Mouse (Mus musculus) megakaryocyte-erythroid progenitor cell, adult 5-6 weeks (primary cell): ENCODE results near the gene Cavin1. TPM values are rescaled to one million over a fixed set of nuclear protein-coding genes. Genes with fewer than 3 reads are reported as not detected.
"Not testable (repeated sequence)": the region's sequence is repeated elsewhere in the genome, so short reads cannot be mapped to it uniquely, and the experiment has no call there.

Experiments
- ATAC-seq: replicated peaks from 2 replicates; pipeline ENCODE4 v1.8.0; 2016; ENCODE audit warnings: mild to moderate bottlenecking, inconsistent platforms; ENCODE audit not compliant: severe bottlenecking, poor library complexity, low FRiP score, low TSS enrichment
- total RNA-seq, 2 experiments: library from RNA; stranded (forward) in 1 of 2; stranded (reverse) in 1 of 2; fragments of 200-1000, 215-1000 nt in 1 of 2; fragments of >200 nt in 1 of 2; fragmentation: Nextera tagmentation in 1 of 2; gene quantifications; 2 replicates each; pipeline ENCODE4 v1.2.3; 2014 to 2017

Cavin1 gene
- total RNA-seq (2014; fragmentation: Nextera tagmentation) = 2.4 and 3.7 TPM in 2 replicates
- 3.8 and 6.1 TPM in 2 replicates for total RNA-seq (2017)

GRCm38 (mm10) chr11:100970557-100970937 is at the start of gene Cavin1:
TSS of gene Cavin1 (minus strand) at chr11:100970887.
- ATAC-seq = peak; percentile 35; the same call in 1 of the 2 replicates

GRCm38 (mm10) chr11:101011641-101012040 is 41.0 kb upstream of the Cavin1 start:
- no peak for ATAC-seq

DNA sequence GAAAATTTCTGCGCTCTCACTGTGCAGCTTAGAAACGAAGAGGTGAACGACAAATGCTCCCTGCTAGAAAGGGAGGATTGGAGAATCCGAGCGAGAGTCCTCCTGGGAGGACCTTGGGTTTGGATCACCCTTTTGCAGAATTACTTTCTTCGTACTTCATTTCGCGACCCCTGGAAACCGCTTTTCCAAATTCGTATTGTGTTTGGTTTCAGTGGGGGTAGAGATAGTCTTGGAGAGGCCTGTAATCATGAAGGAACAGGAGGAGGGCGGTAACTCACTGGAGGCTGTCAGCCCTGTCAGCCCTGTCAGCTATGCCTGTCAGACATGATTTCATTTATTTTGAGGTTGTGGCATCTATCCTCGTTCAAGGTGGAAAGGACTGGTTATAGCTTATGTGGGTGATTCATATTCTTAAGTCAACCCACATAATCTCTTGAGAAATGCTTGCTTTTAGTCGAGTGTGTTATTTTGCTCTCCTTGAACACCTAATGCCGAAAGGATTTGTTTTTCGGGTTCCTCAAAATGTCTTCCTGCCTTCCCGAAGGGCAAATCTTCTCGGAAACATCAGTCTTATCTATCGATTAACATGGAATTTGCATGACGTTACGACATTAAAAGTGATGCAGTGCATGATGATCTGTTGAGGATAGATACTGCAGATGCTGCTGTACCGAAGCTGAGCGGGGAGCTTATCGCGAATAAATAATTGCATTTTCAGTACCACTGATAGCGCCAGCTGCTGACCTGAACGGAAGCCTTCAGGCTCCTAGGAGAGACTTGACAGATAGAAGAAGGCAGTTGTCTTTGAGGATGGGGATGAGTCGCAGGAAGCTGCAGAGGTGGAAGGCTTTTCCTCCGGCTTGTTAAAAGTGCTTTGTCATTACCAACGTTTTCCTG is 39.4 kb upstream of the Cavin1 start:
- peak; percentile 89 for ATAC-seq

GRCm38 (mm10) chr11:101009046-101009887 is 38.6 kb upstream of the Cavin1 start, which contains the start of gene Atp6v0a1:
TSS of gene Atp6v0a1 (plus strand) at chr11:101009452.
- peak; percentile 95 for ATAC-seq

DNA sequence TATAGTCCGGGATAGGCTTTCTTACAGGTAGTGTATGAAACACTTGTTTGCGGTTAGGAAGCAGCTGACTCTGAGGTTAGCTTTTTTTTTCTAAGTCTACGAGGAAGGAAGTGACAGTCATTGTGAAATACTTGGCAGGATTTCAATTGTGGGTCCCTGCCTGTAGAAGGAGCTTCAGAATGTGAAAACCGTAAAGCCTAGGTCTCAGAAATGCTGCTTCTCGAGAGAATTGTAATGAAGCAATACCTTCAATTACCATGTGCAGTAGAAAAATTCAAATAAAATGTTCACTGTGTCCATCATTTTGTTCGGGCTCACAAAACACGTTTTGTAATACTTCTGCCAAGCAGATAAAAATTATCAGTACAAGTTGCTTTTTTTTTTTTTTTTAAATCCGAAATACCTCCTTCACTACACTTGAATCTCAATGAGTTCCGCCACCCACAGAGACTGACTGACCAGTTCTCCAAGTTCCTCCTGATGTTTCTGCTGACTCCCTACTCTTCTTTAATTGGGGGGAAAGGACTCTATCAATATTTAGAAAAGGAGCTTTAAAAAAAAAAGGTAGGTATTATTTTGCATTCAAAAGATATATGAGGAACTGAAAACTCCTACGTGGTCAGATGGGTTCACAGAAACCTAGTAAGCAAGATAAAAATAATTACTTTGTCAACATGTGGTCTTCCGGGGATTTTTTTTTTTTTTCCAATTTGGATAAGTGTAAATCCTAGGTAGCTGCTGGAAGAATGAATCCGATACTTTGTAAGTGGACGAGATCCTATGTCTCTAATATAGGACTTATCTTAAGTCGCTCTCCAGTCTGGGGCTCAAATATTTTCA is 37.7 kb upstream of the Cavin1 start:
- ATAC-seq = no peak

GRCm38 (mm10) chr11:101003025-101003685 is 32.5 kb upstream of the Cavin1 start:
- ATAC-seq = no peak

DNA sequence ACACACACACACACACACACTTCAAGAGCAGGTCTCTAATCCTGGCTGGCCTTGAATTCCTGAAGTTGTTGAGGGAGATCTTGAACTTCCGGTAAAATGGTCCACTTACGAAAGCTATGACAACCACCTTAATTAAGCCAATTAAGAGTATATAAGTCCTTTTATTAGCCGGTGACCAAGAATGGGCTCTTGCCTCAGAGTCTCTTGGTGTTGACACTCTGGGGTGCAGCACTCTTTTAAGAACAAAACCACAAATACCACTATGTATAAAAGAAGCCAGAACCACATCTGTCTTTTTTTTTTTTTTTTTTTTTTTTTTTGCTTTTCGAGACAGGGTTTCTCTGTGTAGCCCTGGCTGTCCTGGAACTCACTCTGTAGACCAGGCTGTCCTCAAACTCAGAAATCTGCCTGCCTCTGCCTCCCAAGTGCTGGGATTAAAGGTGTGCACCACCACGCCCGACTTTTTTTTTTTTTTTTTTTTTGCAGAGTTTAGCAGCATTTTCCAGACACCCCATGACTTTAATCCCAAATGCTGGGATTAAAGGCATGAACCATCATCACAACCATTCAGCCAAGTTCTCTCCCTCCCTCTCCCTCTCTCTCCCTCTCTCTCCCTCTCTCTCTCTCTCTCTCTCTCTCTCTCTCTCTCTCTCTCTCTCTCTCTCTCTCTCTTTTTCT is 31.3 kb upstream of the Cavin1 start:
- ATAC-seq = not testable (repeated sequence)

DNA sequence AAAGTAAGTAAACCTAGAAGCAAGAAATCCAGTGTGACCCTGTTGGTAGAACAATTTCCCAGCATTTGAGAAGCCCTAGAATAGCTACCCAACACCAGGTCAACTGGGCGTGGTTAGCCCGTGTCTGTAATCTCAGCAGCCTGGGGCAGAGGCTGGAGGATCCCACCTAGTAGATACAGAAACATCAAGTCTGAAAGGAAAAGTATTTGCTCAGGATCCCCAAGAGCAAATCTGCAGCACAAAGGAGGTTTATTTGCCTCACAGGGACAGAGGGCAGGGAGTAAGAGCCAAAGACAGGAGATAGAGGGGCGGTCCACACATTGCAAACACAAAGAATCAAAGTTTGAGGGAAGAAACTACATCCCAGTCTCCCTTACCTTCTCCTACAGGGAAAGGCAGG is 28.6 kb upstream of the Cavin1 start:
- ATAC-seq = no peak

- no peak for ATAC-seq
Measured at GRCm38 (mm10) chr11:100998836-100999235, 28.1 kb upstream of the Cavin1 start.

GRCm38 (mm10) chr11:100996501-100996900 is 25.8 kb upstream of the Cavin1 start:
- ATAC-seq = no peak

GRCm38 (mm10) chr11:100994655-100995054 is 24.0 kb upstream of the Cavin1 start:
- ATAC-seq = no peak

DNA sequence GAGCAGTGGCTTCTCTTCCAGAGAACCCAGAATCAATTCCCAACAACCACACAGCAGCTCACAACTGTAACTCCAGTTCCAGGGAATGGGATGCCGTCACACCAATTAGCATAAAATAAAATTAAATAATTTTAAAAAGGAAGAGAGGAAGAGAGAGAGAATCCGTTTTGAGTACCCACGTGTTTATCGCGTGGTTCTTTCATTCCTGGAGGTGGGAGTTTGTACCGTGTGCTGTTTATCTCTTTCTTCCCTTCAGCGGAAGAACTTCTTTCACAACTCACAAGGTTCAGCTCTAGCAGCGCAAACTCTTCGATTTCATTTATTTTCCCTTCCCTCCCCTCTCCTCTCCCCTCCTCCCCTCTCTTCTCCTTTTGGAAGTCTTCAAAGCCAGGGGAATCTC is 23.5 kb upstream of the Cavin1 start:
- ATAC-seq = no peak

GRCm38 (mm10) chr11:100993437-100993836 is 22.8 kb upstream of the Cavin1 start:
- no peak for ATAC-seq

GRCm38 (mm10) chr11:100991027-100991534 is 20.4 kb upstream of the Cavin1 start:
- ATAC-seq = no peak

GRCm38 (mm10) chr11:100989666-100990065 is 19.0 kb upstream of the Cavin1 start:
- no peak for ATAC-seq

- ATAC-seq = no peak
Measured at GRCm38 (mm10) chr11:100988674-100989073, 18.0 kb upstream of the Cavin1 start.

DNA sequence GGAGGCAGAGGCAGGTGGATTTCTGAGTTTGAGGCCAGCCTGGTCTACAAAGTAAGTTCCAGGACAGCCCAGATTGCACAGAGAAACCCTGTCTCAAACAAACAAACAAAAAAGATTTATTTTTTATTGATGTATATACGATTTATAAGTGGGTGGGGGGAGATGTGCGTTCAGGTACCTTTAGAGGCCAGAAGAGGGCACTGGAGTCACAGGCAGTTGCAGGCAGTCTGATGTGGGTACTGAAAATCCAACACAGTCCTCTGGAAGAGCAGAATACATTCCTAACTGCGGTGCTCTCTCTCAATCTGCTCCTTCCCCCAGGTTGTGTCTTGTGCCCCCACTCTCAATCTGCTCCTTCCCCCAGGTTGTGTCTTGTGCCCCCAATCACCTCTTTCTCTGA is 14.9 kb upstream of the Cavin1 start:
- ATAC-seq = no peak

DNA sequence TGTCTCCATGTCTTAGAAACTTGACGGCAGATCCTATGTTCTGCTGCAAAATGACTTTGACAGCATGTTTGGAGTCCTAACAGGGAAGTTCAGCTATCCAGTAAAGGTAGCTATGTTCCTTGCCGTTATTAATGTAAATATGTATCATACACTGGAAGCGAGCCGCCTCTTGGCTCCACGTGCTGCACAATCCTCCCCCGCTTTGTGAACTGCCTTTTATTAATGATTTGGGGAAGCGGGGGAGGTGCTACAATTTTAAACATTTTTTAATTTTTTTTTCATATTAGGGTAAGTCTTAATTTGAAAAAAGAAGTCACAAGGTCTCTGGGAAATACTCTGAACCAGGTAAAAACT is 13.1 kb upstream of the Cavin1 start:
- ATAC-seq = no peak
